Mouse (Mus musculus): ENCODE data around the gene Capn13. TPM values are rescaled to one million over a fixed set of nuclear protein-coding genes. Genes with fewer than 3 reads are reported as not detected.

Capn13 gene
- total and polyA plus RNA-seq, 3 experiments, result not detected

DNA sequence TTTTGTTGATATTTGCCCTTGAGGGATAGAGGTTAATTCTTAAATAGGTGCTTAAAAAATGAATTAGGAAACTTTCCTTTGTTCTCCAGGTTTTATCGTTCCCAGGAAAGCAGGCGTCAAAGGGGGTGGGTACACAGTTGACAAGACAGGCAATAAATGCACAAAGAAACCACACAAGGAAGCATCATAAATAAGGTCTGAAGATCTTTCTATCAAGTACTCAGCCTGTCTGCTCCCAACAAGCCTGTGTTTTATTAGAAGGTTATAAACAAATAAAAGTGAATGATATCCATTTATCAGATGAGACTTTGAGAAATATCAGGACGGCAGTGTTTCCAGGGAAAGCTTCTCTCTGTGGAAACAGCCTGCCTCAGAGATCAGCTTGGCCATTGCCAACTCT lies 33.3 kb downstream of the Capn13 start:
- Histone ChIP-seq H3K9me3 (replicated peaks; ENCODE audit: insufficient read depth, low read length) (no peaks in the 10 kb centered on the region), H3K27me3 (ENCODE audit: control insufficient read depth in 1 of 2, insufficient read depth in 2 of 2, low read length in 2 of 2) (no peaks in the 10 kb centered on the region), H3K79me2 (ENCODE audit: control insufficient read depth, insufficient read depth, low read length, poor library complexity) (no peaks in the 10 kb centered on the region), H3K9ac (ENCODE audit: control insufficient read depth, low read depth, low read length, poor library complexity, severe bottlenecking) (no peak overlapping the region), H3K4me1 (ENCODE audit: control insufficient read depth in 1 of 2, insufficient read depth in 2 of 2, low read length in 2 of 2) (no peaks in the 10 kb centered on the region), H3K36me3 (ENCODE audit: control insufficient read depth in 1 of 2, insufficient read depth in 2 of 2, low read length in 2 of 2) (no peaks in the 10 kb centered on the region), H3K27ac (ENCODE audit: control insufficient read depth, low read depth, low read length) (no peak overlapping the region), H3K4me3 (ENCODE audit: control insufficient read depth in 1 of 2, insufficient read depth in 1 of 2, low read depth in 2 of 2, low read length in 2 of 2) (no peak overlapping the region)
- DNase-seq (ENCODE audit: low read depth, low spot score), result no peak
- TF ChIP-seq USF1 (IDR thresholded peaks at IDR 0.05; ENCODE audit: low read depth, low read length), result no peak
- TF ChIP-seq ZMIZ1 (IDR thresholded peaks at IDR 0.05; ENCODE audit: low read depth, low read length), result no peak
- TF ChIP-seq MYB (IDR thresholded peaks at IDR 0.05; ENCODE audit: low read depth, low read length), result no peak
- no peak for TF ChIP-seq ELF1 (IDR thresholded peaks at IDR 0.05; ENCODE audit: low read depth, low read length)
- TF ChIP-seq TBP (IDR thresholded peaks at IDR 0.05; ENCODE audit: low read depth, low read length), result no peak
- TF ChIP-seq RCOR1 (IDR thresholded peaks at IDR 0.05; ENCODE audit: low read depth, low read length), result no peak
- no peak for TF ChIP-seq CHD2 (IDR thresholded peaks at IDR 0.05; ENCODE audit: low read length)
- no peak for TF ChIP-seq GABPA (IDR thresholded peaks at IDR 0.05; ENCODE audit: low read depth, low read length)
- TF ChIP-seq EP300 (IDR thresholded peaks at IDR 0.05; ENCODE audit: low read depth in 1 of 2, low read length in 2 of 2), result no peak
- TF ChIP-seq SIN3A (IDR thresholded peaks at IDR 0.05; ENCODE audit: low read length), result no peak
- TF ChIP-seq ETS1 (IDR thresholded peaks at IDR 0.05; ENCODE audit: low read depth, low read length), result no peak
- TF ChIP-seq POLR2AphosphoS2 (IDR thresholded peaks at IDR 0.05; ENCODE audit: low read length), result no peak
- TF ChIP-seq POLR2AphosphoS5 (IDR thresholded peaks at IDR 0.05; ENCODE audit: borderline replicate concordance, low read depth, low read length), result no peak
- TF ChIP-seq GATA1 (IDR thresholded peaks at IDR 0.05; ENCODE audit: low read depth, low read length), result no peak
- no peak for TF ChIP-seq MXI1 (IDR thresholded peaks at IDR 0.05; ENCODE audit: low read depth, low read length)
- TF ChIP-seq BHLHE40 (IDR thresholded peaks at IDR 0.05; ENCODE audit: borderline replicate concordance, low read depth, low read length), result no peak

DNA sequence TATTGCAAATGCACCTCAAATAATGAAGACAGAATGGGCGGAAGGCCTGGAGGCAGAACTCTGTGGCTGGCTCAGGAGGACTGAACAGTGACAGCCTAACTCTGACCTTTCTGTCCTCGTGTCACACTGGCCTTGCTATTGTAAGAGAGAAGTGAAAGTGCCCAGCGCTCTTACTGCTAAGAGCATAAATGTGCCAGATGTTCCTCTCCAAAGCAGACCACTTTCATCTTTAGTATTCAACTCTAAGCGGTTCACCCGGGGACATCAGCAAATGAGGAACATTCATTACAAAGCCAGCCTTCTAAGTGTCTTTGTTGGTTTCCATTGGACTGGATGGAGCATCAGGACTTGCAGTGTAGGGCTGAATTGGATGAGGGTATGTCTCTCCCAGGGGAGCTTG lies 39.6 kb downstream of the Capn13 start:
- H3K4me3 ChIP-seq (ENCODE audit: control insufficient read depth in 1 of 2, insufficient read depth in 1 of 2, low read depth in 2 of 2, low read length in 2 of 2), result no peak overlapping the region
- no peaks in the 10 kb centered on the region for H3K36me3 ChIP-seq (ENCODE audit: control insufficient read depth in 1 of 2, insufficient read depth in 2 of 2, low read length in 2 of 2)
- no peak overlapping the region for H3K27ac ChIP-seq (ENCODE audit: control insufficient read depth, low read depth, low read length)
- no peak for DNase-seq (ENCODE audit: low read depth, low spot score)
- no peaks in the 10 kb centered on the region for H3K79me2 ChIP-seq (ENCODE audit: control insufficient read depth, insufficient read depth, low read length, poor library complexity)
- TF ChIP-seq RAD21 (IDR thresholded peaks at IDR 0.05; ENCODE audit: low read depth, low read length) (no peak), EP300 (IDR thresholded peaks at IDR 0.05; ENCODE audit: low read depth in 1 of 2, low read length in 2 of 2) (no peak), NRF1 (IDR thresholded peaks at IDR 0.05; ENCODE audit: insufficient read depth, low read depth, low read length, poor library complexity, severe bottlenecking) (no peak), ZMIZ1 (IDR thresholded peaks at IDR 0.05; ENCODE audit: low read depth, low read length) (no peak), RCOR1 (IDR thresholded peaks at IDR 0.05; ENCODE audit: low read depth, low read length) (no peak), MAFK (IDR thresholded peaks at IDR 0.05; ENCODE audit: borderline replicate concordance, low read depth, low read length) (no peak), CHD2 (IDR thresholded peaks at IDR 0.05; ENCODE audit: low read length) (no peak), SIN3A (IDR thresholded peaks at IDR 0.05; ENCODE audit: low read length) (no peak)
- no peaks in the 10 kb centered on the region for H3K9me3 ChIP-seq (replicated peaks; ENCODE audit: insufficient read depth, low read length)
- no peak overlapping the region for H3K9ac ChIP-seq (ENCODE audit: control insufficient read depth, low read depth, low read length, poor library complexity, severe bottlenecking)
- H3K4me1 ChIP-seq (ENCODE audit: control insufficient read depth in 1 of 2, insufficient read depth in 2 of 2, low read length in 2 of 2), result no peaks in the 10 kb centered on the region
- no peaks in the 10 kb centered on the region for H3K27me3 ChIP-seq (ENCODE audit: control insufficient read depth in 1 of 2, insufficient read depth in 2 of 2, low read length in 2 of 2)

Measured in MEL (cell line).